Mouse (Mus musculus): ENCODE measurements around the gene Lman2l.

The Lman2l gene

DNA sequence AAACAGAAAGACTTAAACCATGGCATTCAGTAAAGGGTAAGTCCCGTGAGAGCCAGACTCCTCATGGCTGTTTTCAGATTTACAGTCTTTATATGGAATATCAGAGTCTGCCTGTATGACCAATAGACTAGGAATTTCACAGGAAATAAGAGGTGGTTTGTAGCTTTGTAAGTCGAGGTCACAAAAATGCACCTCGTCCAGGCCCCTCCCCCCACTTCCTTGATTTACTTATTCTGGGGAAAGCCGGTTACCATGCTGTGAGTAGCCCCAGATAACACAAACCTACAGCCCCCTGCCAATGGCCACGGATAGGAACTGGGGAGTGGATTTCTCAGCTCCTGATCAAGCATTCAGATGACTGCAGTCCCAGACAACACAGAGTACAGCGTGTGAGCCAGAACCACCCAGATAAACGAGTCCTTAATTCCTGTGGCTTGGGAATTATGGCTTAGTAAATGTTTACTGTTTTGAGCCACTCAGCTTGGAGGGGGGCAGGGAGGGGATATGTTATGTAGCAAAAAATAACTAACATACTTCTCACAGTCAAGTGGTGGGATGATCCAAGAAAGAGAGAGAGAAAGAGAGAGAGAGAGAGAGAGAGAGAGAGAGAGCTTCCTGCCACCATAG lies 12.4 kb upstream of the Lman2l start:
- DNase-seq, result no peak

DNA sequence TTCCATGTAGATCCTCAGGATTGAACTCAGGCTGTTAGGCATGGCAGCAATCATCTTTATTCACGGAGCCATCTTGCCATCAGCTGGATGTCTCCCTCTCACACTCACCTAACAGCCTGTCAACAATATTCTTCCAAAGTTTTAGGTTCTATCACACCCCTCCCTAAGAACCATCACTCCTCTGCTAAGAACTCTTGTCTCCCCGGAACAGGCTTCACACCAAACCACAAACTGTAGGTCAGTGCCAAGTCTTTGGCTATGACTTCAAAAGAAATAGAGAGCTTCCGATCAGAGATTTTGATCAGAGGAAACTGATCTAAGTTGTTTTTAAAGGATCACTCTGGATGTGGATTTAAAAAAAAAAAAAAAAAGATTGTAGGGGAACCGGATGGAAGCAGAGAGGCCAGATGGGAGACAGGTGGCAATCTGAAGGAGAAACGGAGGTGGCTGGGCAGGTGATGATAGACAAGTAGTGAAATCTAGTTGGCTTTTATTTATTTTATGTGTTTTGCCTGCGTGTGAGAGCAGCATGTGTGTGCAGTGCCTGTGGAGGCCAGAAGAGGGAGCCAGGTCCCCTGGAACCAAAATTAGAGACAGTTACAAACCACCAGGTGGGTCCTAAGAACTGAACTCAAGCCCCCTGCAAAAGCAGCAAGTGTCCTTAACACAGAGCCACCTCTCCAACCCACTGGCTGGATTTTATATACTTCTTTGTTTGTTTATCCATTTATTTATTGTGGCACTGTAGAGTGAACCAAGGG lies 9.2 kb upstream of the Lman2l start:
- DNase-seq, result no peak

DNA sequence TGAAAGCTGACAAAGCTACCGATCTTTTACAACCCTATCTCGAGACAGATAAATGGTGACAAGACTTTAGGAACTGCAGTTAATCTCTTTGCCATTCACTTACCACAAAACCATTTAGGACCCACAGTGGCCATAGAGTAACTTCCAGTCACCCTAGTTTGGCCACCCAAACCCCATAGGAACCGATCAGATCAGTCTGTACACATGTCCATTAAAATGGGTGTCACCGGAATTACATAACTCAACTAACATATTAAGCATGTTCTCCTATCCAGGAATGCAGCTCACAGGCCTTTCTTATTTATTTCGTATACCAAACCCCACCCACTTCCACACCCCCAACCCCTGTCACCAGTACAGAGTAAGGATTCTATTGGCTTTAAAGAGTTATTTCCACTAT lies 1.8 kb upstream of the Lman2l start:
- no peak for DNase-seq

DNA sequence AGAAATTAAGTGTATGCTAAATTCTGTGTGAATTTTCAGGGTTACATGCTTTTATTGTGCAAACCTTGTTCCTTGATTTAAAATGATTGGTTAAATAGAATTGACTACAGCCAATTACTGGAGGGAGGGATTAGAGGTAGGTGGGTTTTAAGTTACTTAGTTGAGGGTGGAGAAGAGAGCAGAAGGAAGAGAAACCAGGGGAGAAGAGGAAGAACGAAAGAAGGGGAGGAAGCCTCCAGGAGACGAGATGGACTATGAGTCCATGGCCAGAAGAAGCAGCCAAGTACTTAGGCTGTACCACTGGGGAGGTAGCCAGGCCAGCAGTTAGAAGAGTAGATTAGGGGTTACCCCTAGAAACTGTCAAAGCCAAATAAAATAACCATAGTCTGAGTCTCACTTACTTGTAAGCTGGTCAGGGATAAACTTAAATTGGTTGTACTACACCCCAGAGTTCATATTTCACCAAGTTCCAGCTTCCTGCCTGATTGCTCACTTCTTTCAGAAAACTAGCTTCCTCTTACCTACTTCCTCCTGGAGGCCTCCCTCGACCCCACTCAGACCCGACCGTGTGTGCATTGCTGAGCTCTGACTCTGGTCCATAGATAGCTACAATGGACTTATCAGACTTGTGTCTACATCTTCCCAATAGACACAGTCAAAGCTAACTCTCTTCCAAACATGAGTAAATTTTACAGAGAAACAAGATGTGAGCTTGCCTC lies 1.2 kb upstream of the Lman2l start:
- DNase-seq, result no peak

DNA sequence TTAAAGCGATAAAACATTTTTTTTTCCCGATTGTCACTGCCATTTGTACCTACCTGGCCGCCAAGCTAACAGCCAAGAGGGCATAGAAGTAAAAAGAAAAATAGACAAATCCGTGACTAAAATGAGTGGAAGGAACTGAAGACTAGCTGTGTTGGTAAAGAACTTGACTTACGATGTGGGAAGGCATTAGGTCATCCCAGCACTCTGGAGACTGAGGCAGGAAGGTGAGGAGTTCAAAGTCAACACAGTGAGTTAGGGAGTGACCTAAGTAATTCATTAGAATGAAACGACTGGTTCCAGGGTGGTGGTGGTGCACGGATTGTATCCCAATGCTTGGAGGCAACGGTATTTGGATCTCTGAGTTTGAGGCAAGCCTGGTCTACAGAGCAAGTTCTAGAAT lies 437 bp upstream of the Lman2l start:
- no peak for DNase-seq

DNA sequence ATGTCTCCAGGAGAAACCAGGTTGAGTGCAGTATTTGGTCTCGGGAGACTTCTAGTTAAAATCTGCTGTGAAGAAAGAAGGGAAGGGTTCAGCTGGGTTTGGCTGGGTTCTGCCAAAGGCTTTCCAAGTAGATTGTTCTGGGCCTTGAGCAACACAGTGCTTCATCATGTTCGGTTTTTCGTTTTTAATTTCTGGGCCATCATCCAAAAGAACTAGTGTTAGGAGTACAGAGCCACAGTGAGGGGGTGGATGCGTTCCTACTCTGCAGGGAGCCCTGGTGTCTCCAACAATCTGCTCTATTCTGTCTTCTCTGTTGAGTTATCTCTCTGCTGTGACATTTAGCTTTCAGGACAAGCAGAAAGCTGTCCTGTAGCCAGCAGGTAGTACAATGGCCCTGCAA lies 4.0 kb downstream of the Lman2l start:
- no peak for DNase-seq

DNA sequence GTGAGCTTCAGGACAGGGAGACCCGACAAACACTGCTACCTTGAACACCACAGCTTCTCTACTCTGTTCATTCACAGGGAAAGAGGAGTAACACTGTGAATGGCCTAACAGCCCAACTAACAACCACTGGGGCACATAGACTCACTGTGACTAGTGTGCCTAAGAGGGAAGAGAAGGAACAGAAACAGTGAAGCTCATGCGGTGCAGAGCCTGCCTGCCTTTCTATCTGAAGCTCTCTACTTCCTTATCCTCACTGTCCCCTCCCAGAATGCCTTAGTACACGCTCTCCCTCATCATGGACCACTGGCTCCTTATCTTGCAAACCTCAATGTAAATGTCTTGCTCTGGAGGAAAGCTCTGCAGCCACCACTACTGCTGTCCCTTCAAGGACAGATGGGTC lies 7.8 kb downstream of the Lman2l start:
- DNase-seq, result no peak

DNA sequence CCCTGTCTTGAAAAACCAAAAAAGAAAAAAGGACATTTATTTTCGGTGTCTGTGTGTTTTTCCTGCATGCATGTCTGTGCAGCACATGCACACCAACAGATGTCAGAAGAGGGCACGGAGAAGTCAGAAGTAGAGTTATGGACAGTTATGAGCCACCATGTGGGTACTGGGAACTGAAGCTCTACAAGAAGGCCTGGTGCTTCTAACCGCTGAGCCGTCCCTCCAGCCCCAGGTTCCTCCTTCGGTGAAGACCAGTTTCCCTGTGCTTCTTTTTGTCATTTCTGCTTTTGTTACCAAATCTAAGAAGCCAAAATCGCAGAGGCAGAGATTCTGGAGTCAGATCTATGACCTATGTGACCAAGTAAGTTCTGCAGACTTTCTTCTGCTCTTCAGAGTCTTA lies 8.6 kb downstream of the Lman2l start:
- DNase-seq, result no peak

DNA sequence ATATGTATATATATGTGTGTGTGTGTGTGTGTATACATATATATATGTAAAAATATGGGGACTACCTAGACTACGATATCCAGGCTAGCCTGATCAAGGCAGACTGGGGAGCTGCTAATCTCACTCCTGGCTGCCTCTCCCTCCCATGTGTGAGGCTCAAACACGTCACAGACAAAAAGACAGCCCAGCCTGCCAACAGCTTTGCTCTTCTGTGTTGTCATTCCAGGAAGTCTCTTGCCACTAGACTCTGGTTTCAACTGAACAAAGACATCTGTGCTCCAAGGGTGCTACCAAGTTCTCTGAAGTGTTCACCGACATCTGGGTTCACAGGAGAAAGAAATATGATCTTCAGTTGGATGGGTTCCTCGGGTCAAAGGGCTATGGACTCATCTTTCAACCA lies 10.0 kb downstream of the Lman2l start:
- no peak for DNase-seq

DNA sequence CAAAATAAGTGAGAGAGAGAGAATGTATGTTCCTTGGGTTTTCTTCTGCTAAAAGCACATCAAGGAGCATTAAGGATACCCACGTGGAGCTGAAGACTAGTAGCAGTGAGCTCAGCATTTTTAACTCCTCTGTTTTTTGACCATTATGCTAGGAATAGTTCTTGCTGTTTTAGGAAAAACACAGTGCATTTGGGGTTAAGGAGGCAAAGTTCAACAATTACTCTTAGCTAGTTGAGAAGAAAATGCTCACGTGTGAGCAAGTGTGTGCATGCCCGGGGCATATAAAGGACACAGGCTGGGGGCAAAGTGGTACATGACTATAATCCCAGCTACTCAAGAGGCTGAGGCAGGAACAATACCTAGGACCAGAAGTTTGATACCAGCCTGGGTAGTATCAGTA lies 11.5 kb downstream of the Lman2l start:
- no peak for DNase-seq

DNA sequence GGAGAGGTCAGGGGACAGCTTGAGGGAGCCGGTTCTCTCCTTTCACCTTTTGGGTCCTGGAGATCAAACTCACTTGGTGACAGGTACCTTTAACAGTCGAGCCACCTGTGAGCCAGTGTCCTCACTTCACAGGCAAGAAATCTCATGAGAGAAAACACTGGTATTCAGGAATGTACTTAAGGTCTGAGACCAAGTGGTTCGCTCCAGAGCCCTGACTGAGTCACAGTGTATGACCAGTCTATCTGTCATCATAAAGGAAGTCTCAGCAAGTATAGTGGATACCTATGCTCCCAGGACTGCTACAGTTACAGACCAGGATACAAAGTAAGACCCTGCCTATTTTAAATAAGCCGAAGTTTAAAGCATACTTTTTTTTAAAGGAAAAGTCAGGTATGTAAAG lies 12.1 kb downstream of the Lman2l start:
- no peak for DNase-seq

DNA sequence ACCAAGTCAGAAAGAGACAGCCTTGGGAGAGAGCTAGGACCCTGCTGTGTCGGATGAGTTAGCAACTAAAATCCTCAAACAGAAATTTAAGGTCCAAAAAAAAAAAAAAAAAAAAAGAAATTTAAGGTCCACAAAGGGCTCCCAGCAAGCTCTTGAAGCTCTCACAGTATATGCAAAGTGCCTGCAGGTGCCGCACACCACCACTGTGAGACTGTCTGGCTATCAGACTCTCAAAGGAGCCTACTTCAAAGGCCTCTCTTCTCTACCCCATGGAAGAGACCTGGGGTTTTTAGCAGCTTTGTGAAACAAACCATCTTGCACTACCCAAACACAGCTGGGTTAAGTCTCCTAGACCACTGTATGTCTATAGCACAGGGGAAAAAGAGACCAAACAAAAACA lies 15.6 kb downstream of the Lman2l start:
- no peak for DNase-seq

DNA sequence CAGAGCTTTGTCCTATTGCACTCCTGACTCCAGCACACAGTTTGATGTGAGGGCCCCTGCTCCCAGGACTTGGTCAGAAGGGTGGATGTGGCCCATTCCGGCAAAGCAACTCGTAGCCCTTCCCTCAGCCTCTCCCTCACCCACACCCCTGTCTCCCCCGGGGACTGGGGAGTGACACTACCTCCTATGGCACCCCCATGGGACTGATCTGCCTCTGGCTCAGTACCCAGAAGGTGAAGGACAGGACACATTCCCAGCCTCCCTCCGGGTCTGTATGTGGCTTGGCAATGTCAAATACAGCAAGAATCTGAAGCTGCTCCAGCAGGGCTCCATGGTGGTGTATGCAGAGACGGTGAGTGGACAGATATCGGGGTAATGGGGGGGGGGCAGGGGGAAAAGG lies 40.5 kb downstream of the Lman2l start:
- DNase-seq, result no peak

DNA sequence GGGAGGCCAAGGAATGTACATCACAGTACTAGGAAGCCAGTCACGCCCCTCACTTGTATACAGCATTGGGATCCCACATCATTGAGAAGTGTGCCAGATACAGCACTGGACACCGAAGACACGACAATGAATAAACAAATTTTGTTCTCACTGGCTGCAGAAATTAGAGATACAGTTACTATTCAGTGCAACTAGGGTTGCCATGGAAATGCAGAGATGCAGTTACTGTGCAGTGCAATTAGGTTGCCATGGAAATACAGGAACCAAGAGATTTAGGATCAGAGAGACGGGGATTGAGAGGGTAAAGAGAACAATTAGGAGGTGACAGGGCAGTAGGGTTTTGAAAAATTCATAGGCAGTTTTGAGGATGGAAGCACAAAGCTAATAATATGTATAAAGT lies 43.6 kb downstream of the Lman2l start:
- no peak for DNase-seq

DNA sequence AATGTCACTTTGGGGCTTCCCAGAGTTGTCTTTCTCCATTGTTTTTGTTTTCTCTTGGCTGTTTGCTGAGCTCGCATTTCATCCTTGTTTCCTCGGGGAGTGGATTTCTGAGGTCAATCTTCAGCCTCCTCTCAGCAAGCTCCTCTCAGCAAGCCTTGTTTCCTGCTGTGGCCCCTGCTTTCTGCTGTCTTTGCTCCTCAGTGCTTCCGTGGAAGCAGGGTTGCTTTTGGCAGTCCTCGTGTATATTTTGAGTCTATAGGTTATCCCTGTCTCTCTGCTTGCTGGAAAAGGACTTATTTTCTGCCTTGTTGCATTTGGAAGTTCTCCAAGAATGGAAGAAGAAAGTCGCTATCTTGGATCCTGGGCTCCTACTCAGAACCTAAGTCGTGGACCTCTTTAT lies 48.0 kb downstream of the Lman2l start:
- no peak for DNase-seq

DNA sequence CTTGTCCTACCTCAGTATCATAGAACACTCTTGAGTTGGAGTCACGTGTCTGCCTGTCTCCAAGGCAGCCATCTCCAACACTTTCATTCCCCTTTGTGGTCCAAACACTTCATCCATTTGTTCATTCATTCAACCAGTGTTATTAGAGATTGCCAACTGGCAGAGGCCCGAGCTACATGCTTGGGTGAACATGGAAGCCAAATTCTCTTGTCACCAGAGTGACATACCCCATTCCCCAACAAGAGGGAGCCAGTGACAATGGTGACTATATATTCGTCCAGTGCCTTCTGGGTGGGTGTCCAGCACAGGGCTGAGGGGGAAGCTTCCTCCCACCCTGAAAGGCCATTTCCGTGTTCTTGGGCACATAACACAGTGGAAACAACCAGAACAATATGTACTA lies 65.5 kb downstream of the Lman2l start:
- no peak for DNase-seq

DNA sequence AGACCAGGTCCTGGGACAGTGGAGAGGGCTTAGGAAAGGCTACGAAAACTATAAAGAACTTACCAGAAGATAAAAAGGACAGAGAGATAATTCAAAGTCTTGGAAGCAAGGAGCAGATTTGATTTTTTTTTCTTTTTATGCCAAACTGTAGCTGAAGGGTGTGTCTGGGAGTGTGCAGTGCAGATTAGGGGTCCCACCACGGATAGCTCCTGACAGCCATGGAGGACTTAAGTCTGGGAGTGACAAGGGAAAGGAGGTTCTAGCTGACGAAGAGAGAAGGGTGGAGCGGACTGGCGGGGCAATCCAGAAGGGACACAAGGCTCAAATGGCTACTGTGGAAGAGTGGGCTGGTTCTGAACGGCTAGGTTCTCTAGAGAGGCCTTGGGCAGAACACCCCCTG lies 66.2 kb downstream of the Lman2l start:
- DNase-seq, result no peak

DNA sequence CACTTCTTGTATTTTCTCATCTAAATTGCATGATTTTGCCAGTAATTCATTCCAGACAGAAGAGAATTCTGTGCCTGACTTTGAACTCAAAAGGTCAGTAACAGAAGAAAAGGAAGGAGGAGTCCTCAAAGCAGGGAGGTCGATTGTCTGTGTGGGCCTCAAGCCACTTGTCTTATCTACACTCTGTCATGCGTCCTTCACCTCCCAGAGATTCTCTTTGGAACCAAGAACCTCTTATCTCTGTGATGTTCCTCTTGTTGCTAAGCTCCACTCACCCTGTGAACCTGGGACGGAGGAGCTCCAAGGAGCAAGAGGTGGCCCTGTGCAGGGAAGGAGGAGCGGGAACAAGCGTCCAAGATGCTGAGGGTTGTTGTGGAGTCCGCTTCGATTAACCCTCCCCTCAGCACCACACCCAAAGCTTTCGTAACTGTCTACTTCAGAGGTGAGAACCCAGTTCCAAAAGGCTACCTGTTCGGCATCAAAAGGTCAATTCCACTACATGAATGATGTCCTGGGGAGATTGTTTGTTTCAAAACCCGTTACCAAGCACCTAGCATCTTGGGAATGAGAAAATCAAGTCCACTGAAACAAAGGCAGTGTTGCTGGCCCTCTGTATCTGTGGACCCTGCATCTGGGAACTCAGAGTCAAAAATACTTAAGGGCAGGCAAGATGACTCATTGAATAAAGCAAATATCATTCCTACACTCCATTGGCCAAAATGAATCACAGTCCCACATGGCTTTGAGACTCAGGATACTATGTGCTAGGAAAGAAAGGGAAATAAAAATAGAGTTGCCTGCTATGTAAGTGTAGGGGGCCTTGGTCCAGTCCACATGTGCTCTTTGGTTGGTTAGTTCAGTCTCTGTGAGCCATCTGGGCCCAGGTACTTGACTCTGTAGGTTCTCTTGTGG lies 72.9 kb downstream of the Lman2l start, which contains the start of gene Fer1l5:
TSS of gene Fer1l5 (plus strand) at position 358 of the 912 bp plus-strand sequence.
- no peak for DNase-seq

DNA sequence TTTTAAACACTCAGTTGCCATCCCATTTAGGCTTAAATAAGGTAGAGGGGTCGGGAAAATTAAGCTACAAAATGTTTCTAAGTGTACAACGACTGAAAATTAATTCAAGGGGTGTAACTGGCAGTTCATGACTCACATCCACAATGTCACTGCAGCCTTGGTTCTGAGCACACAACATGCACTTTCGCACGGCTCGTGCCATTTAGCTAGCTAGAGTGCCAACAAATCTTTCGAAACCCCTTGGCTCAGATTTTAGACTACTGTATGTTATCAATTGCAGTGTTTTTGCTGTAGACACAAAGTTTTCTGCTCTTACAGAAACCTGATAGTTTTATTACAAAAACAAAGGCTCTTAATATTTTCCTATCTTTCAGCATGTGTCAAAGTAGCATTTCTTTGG lies 74.2 kb downstream of the Lman2l start:
- DNase-seq, result no peak
